Mouse (Mus musculus): ENCODE results near the gene Papss2.

- TF ChIP-seq POLR2A (IDR thresholded peaks at IDR 0.05; ENCODE audit: borderline replicate concordance, extremely low read depth, insufficient read depth, insufficient read length, poor library complexity, severe bottlenecking) (no peak), CTCF (IDR thresholded peaks at IDR 0.05; ENCODE audit: borderline replicate concordance, extremely low read depth, insufficient read depth, insufficient read length) (no peak)
Observed at GRCm38 (mm10) chr19:32713471-32713870, 117.9 kb downstream of the Papss2 start.

All from brain, embryonic 14.5 days (tissue).